Mouse (Mus musculus): Measurements from ENCODE around the gene Gpr132.

- TF ChIP-seq GATA1 (IDR thresholded peaks at IDR 0.05; ENCODE audit: borderline replicate concordance, low read length), result no peak
- TF ChIP-seq FLI1 (IDR thresholded peaks at IDR 0.05; ENCODE audit: low read length), result no peak
Observed at GRCm38 (mm10) chr12:112898351-112898750, 30.3 kb upstream of the Gpr132 start.
